Mouse (Mus musculus): ENCODE results near the gene Gabpa. TPM values are rescaled to one million over a fixed set of nuclear protein-coding genes. Genes with fewer than 3 reads are reported as not detected.

Gabpa gene
- 44.7 TPM for polyA plus RNA-seq (2017; shearing (Covaris generic))

GRCm38 (mm10) chr16:84834745-84835440 lies at the start of gene Gabpa:
TSS of gene Gabpa (plus strand) at chr16:84834925.

GRCm38 (mm10) chr16:84835441-84835822 lies 707 bp downstream of the Gabpa start, which contains the start of gene Atp5j:
TSS of gene Atp5j (minus strand) at chr16:84835625.

Other genes with a start within 250 kb of the Gabpa start
- gene Mrpl39, start 99.2 kb upstream of the Gabpa start, polyA plus RNA-seq (2017; shearing (Covaris generic)), result 18.0 TPM
- 0.18 TPM for gene Jam2, start 60.8 kb upstream of the Gabpa start, polyA plus RNA-seq (2017; shearing (Covaris generic))
- 322 TPM for gene Atp5j, start 700 bp downstream of the Gabpa start, polyA plus RNA-seq (2017; shearing (Covaris generic))

All from effector memory CD4-positive, alpha-beta T cell, adult 7 months (primary cell).